Mouse (Mus musculus) spleen, adult 2 months (tissue): ENCODE results near the gene Crisp4.

ENCODE experiments used
- CTCF ChIP-seq: fragments of 200-500 bp; IDR thresholded peaks from 2 replicates; pipeline ENCODE4 v1.5.1; 2011; ENCODE audit warnings: mild to moderate bottlenecking, inconsistent platforms; ENCODE audit not compliant: insufficient read depth, insufficient read length, insufficient replicate concordance; ENCODE audit errors: extremely low read depth
- POLR2A ChIP-seq: fragments of 200-500 bp; IDR thresholded peaks from 2 replicates; pipeline ENCODE4 v1.6.1; 2011; ENCODE audit warnings: low read depth, low read length, inconsistent platforms

GRCm38 (mm10) chr1:18170573-18170972, 24.9 kb upstream of the Crisp4 start:
- no peak for TF ChIP-seq POLR2A
- TF ChIP-seq CTCF, result no peak
